Mouse (Mus musculus) activated CD4-positive, CD25-positive, alpha-beta regulatory T cell (primary cell): ENCODE data around the gene Acot3. TPM values are rescaled to one million over a fixed set of nuclear protein-coding genes. Genes with fewer than 3 reads are reported as not detected.

ENCODE experiments used
- polyA plus RNA-seq, 2 experiments: library from polyadenylated mRNA; unstranded; fragments of 100-300 nt; shearing (Covaris generic); gene quantifications; one replicate each; pipeline ENCODE4 v1.2.1; 2017

Gene Acot3
- polyA plus RNA-seq, result under 1 TPM in 1 of 2 experiments, not detected in 1; 0.06 TPM

GRCm38 (mm10) chr12:84051937-84052474 is at the start of gene Acot3:
Acot3 (plus strand) TSS chr12:84052144.

GRCm38 (mm10) chr12:84009171-84009965 is 42.6 kb upstream of the Acot3 start, which contains the start of gene Acot1:
Acot1 (plus strand) TSS chr12:84009490.

GRCm38 (mm10) chr12:84038241-84038640 is 13.7 kb upstream of the Acot3 start, which contains the start of gene Acot4:
Acot4 (plus strand) TSS chr12:84038379.

GRCm38 (mm10) chr12:84038691-84039111 is 13.2 kb upstream of the Acot3 start, which contains the start of gene Gm49366:
Gm49366 (plus strand) TSS chr12:84038935.

GRCm38 (mm10) chr12:84068986-84069385 is 17.0 kb downstream of the Acot3 start, which contains the start of gene Acot5:
Acot5 (plus strand) TSS chr12:84069325.

GRCm38 (mm10) chr12:84100604-84101492 is 48.9 kb downstream of the Acot3 start, which contains the start of gene Acot6:
Acot6 (plus strand) TSS chr12:84100654.

Other genes starting within 250 kb of the Acot3 start
- gene Numb, start 130.2 kb upstream of the Acot3 start, polyA plus RNA-seq, result 10 to 100 TPM; 32.0 to 32.8 TPM
- 10 to 100 TPM; 24.0 to 28.5 TPM for gene Riox1, start 101.5 kb upstream of the Acot3 start, polyA plus RNA-seq
- under 1 TPM in 1 of 2 experiments, not detected in 1; 0.11 TPM for gene Heatr4, start 67.3 kb upstream of the Acot3 start, polyA plus RNA-seq
- gene Acot2, start 64.3 kb upstream of the Acot3 start, polyA plus RNA-seq, result 1 to 10 TPM; 4.8 to 5.5 TPM
- gene Acot1, start 42.7 kb upstream of the Acot3 start, polyA plus RNA-seq, result under 1 TPM in 1 of 2 experiments, not detected in 1; 0.23 TPM
- gene Acot4, start 13.8 kb upstream of the Acot3 start, polyA plus RNA-seq, result 1 to 10 TPM in 1 of 2 experiments, under 1 TPM in 1; 0.04 to 1.3 TPM
- gene Gm49366, start 13.2 kb upstream of the Acot3 start, polyA plus RNA-seq, result not detected
- not detected for gene Acot5, start 17.2 kb downstream of the Acot3 start, polyA plus RNA-seq
- 1 to 10 TPM; 1.5 to 2.6 TPM for gene Acot6, start 48.5 kb downstream of the Acot3 start, polyA plus RNA-seq
- under 1 TPM; 0.26 to 0.48 TPM for gene Dnal1, start 62.2 kb downstream of the Acot3 start, polyA plus RNA-seq
- gene Pnma1, start 96.3 kb downstream of the Acot3 start, polyA plus RNA-seq, result under 1 TPM in 1 of 2 experiments, not detected in 1; 0.10 TPM
- 10 to 100 TPM; 14.2 to 19.1 TPM for gene Elmsan1, start 166.7 kb downstream of the Acot3 start, polyA plus RNA-seq
- gene Ptgr2, start 233.1 kb downstream of the Acot3 start, polyA plus RNA-seq, result 10 to 100 TPM; 29.4 to 29.7 TPM